Mouse (Mus musculus): ENCODE results near the gene Tmem63c. TPM values are rescaled to one million over a fixed set of nuclear protein-coding genes. Genes with fewer than 3 reads are reported as not detected.

Gene Tmem63c
- polyA plus RNA-seq, 1 experiment from 2014 or later, result 0.92 TPM

GRCm38 (mm10) chr12:87093671-87094070, 72.5 kb downstream of the Tmem63c start:
- no peaks in the 10 kb centered on the region for H3K9me3 ChIP-seq (ENCODE audit: control insufficient read depth, low read length)
- H3K9ac ChIP-seq (ENCODE audit: low read depth, low read length), result no peak overlapping the region
- WGBS, result 35% methylated on average over 6 of the region's 6 CpGs
- no peak overlapping the region for H3K4me3 ChIP-seq (ENCODE audit: low read length)
- ATAC-seq, result no peak
- no peaks in the 10 kb centered on the region; the same call in 1 of the 2 replicates for H3K27me3 ChIP-seq (replicated peaks; ENCODE audit: control insufficient read depth, insufficient read depth, low read length)
- no peak overlapping the region for H3K27ac ChIP-seq (ENCODE audit: low read length)
- peaks cover 17% of the 10 kb centered on the region for H3K4me1 ChIP-seq (ENCODE audit: control insufficient read depth, insufficient read depth, low read length)
- H3K36me3 ChIP-seq (ENCODE audit: control insufficient read depth, insufficient read depth, low read length), result no peaks in the 10 kb centered on the region
- H3K4me2 ChIP-seq (ENCODE audit: low read depth, low read length), result no peak overlapping the region

GRCm38 (mm10) chr12:87100331-87100730, 79.2 kb downstream of the Tmem63c start:
- peaks cover 20% of the 10 kb centered on the region for H3K27me3 ChIP-seq (replicated peaks; ENCODE audit: control insufficient read depth, insufficient read depth, low read length)
- no peaks in the 10 kb centered on the region for H3K36me3 ChIP-seq (ENCODE audit: control insufficient read depth, insufficient read depth, low read length)
- no peak for ATAC-seq
- H3K9ac ChIP-seq (ENCODE audit: low read depth, low read length), result no peak overlapping the region
- H3K4me1 ChIP-seq (ENCODE audit: control insufficient read depth, insufficient read depth, low read length), result 0 out of 2 replicates have a peak, but pooled peaks cover 5% of the 10 kb centered on the region
- no peak overlapping the region for H3K4me3 ChIP-seq (ENCODE audit: low read length)
- H3K27ac ChIP-seq (ENCODE audit: low read length), result no peak overlapping the region
- 83% methylated on average over 4 of the region's 4 CpGs for WGBS
- H3K4me2 ChIP-seq (ENCODE audit: low read depth, low read length), result no peak overlapping the region
- H3K9me3 ChIP-seq (ENCODE audit: control insufficient read depth, low read length), result no peaks in the 10 kb centered on the region

- no peak for ATAC-seq
Observed at GRCm38 (mm10) chr12:87102165-87102631, 81.1 kb downstream of the Tmem63c start, which contains the start of gene Ngb. Gene Ngb (minus strand): TSS chr12:87102539.

GRCm38 (mm10) chr12:87103471-87103870, 82.3 kb downstream of the Tmem63c start:
- no peak overlapping the region for H3K4me2 ChIP-seq (ENCODE audit: low read depth, low read length)
- H3K9me3 ChIP-seq (ENCODE audit: control insufficient read depth, low read length), result no peaks in the 10 kb centered on the region
- H3K4me3 ChIP-seq (ENCODE audit: low read length), result no peak overlapping the region
- H3K9ac ChIP-seq (ENCODE audit: low read depth, low read length), result no peak overlapping the region
- 0 out of 2 replicates have a peak, but pooled peaks cover 5% of the 10 kb centered on the region for H3K4me1 ChIP-seq (ENCODE audit: control insufficient read depth, insufficient read depth, low read length)
- 88% methylated on average over 4 of the region's 4 CpGs for WGBS
- no peak overlapping the region for H3K27ac ChIP-seq (ENCODE audit: low read length)
- H3K27me3 ChIP-seq (replicated peaks; ENCODE audit: control insufficient read depth, insufficient read depth, low read length), result peaks cover 20% of the 10 kb centered on the region
- ATAC-seq, result no peak
- no peaks in the 10 kb centered on the region for H3K36me3 ChIP-seq (ENCODE audit: control insufficient read depth, insufficient read depth, low read length)

More at GRCm38 (mm10) chr12:87102165-87102631, 81.1 kb downstream of the Tmem63c start, which contains the start of gene Ngb:
- Histone ChIP-seq H3K9me3 (ENCODE audit: control insufficient read depth, low read length) (no peaks in the 10 kb centered on the region), H3K4me3 (ENCODE audit: low read length) (peak within 1 kb of the TSS; percentile 34), H3K36me3 (ENCODE audit: control insufficient read depth, insufficient read depth, low read length) (no peaks in the 10 kb centered on the region), H3K27me3 (replicated peaks; ENCODE audit: control insufficient read depth, insufficient read depth, low read length) (peaks cover 20% of the 10 kb centered on the region), H3K4me2 (ENCODE audit: low read depth, low read length) (peak within 1 kb of the TSS; percentile 48), H3K9ac (ENCODE audit: low read depth, low read length) (peak within 1 kb of the TSS; percentile 21; the same call in 1 of the 2 replicates), H3K4me1 (ENCODE audit: control insufficient read depth, insufficient read depth, low read length) (0 out of 2 replicates have a peak, but pooled peaks cover 5% of the 10 kb centered on the region), H3K27ac (ENCODE audit: low read length) (no peak within 1 kb of the TSS)
- 4% methylated on average over 32 of the region's 32 CpGs for WGBS

GRCm38 (mm10) chr12:87104796-87105195, 83.7 kb downstream of the Tmem63c start:
- H3K9me3 ChIP-seq (ENCODE audit: control insufficient read depth, low read length), result no peaks in the 10 kb centered on the region
- ATAC-seq, result no peak
- peaks cover 20% of the 10 kb centered on the region for H3K27me3 ChIP-seq (replicated peaks; ENCODE audit: control insufficient read depth, insufficient read depth, low read length)
- no peak overlapping the region for H3K4me2 ChIP-seq (ENCODE audit: low read depth, low read length)
- no peak overlapping the region for H3K9ac ChIP-seq (ENCODE audit: low read depth, low read length)
- H3K4me1 ChIP-seq (ENCODE audit: control insufficient read depth, insufficient read depth, low read length), result 0 out of 2 replicates have a peak, but pooled peaks cover 5% of the 10 kb centered on the region
- H3K36me3 ChIP-seq (ENCODE audit: control insufficient read depth, insufficient read depth, low read length), result 0 out of 2 replicates have a peak, but pooled peaks cover 3% of the 10 kb centered on the region
- 83% methylated on average over 4 of the region's 4 CpGs for WGBS
- H3K4me3 ChIP-seq (ENCODE audit: low read length), result no peak overlapping the region
- no peak overlapping the region for H3K27ac ChIP-seq (ENCODE audit: low read length)

- no peak for ATAC-seq
- 0 out of 2 replicates have a peak, but pooled peaks cover 3% of the 10 kb centered on the region for H3K36me3 ChIP-seq (ENCODE audit: control insufficient read depth, insufficient read depth, low read length)
- no peak overlapping the region for H3K4me3 ChIP-seq (ENCODE audit: low read length)
- H3K27ac ChIP-seq (ENCODE audit: low read length), result no peak overlapping the region
- no peaks in the 10 kb centered on the region for H3K4me1 ChIP-seq (ENCODE audit: control insufficient read depth, insufficient read depth, low read length)
- peaks cover 6% of the 10 kb centered on the region for H3K27me3 ChIP-seq (replicated peaks; ENCODE audit: control insufficient read depth, insufficient read depth, low read length)
- no peak overlapping the region for H3K9ac ChIP-seq (ENCODE audit: low read depth, low read length)
- no peaks in the 10 kb centered on the region for H3K9me3 ChIP-seq (ENCODE audit: control insufficient read depth, low read length)
- H3K4me2 ChIP-seq (ENCODE audit: low read depth, low read length), result no peak overlapping the region
- 45% methylated on average over 3 of the region's 3 CpGs for WGBS
Observed at GRCm38 (mm10) chr12:87107357-87107977, 86.3 kb downstream of the Tmem63c start.

GRCm38 (mm10) chr12:87121918-87122589, 100.9 kb downstream of the Tmem63c start:
- no peaks in the 10 kb centered on the region for H3K9me3 ChIP-seq (ENCODE audit: control insufficient read depth, low read length)
- no peaks in the 10 kb centered on the region for H3K36me3 ChIP-seq (ENCODE audit: control insufficient read depth, insufficient read depth, low read length)
- H3K27me3 ChIP-seq (replicated peaks; ENCODE audit: control insufficient read depth, insufficient read depth, low read length), result no peaks in the 10 kb centered on the region
- 87% methylated on average over 4 of the region's 4 CpGs for WGBS
- H3K27ac ChIP-seq (ENCODE audit: low read length), result no peak overlapping the region
- H3K4me3 ChIP-seq (ENCODE audit: low read length), result no peak overlapping the region
- ATAC-seq, result no peak
- H3K4me2 ChIP-seq (ENCODE audit: low read depth, low read length), result no peak overlapping the region
- no peaks in the 10 kb centered on the region for H3K4me1 ChIP-seq (ENCODE audit: control insufficient read depth, insufficient read depth, low read length)
- H3K9ac ChIP-seq (ENCODE audit: low read depth, low read length), result no peak overlapping the region

GRCm38 (mm10) chr12:87127256-87127655, 106.1 kb downstream of the Tmem63c start:
- no peaks in the 10 kb centered on the region; the same call in 1 of the 2 replicates for H3K36me3 ChIP-seq (ENCODE audit: control insufficient read depth, insufficient read depth, low read length)
- WGBS, result 67% methylated on average over 4 of the region's 4 CpGs
- H3K27me3 ChIP-seq (replicated peaks; ENCODE audit: control insufficient read depth, insufficient read depth, low read length), result no peaks in the 10 kb centered on the region
- H3K27ac ChIP-seq (ENCODE audit: low read length), result no peak overlapping the region
- no peak overlapping the region for H3K4me2 ChIP-seq (ENCODE audit: low read depth, low read length)
- no peak overlapping the region for H3K9ac ChIP-seq (ENCODE audit: low read depth, low read length)
- H3K4me1 ChIP-seq (ENCODE audit: control insufficient read depth, insufficient read depth, low read length), result no peaks in the 10 kb centered on the region
- no peak for ATAC-seq
- no peaks in the 10 kb centered on the region for H3K9me3 ChIP-seq (ENCODE audit: control insufficient read depth, low read length)
- no peak overlapping the region for H3K4me3 ChIP-seq (ENCODE audit: low read length)

- 90% methylated on average over 4 of the region's 4 CpGs for WGBS
- H3K4me3 ChIP-seq (ENCODE audit: low read length), result no peak overlapping the region
- H3K36me3 ChIP-seq (ENCODE audit: control insufficient read depth, insufficient read depth, low read length), result no peaks in the 10 kb centered on the region; the same call in 1 of the 2 replicates
- ATAC-seq, result no peak
- H3K4me2 ChIP-seq (ENCODE audit: low read depth, low read length), result no peak overlapping the region
- no peak overlapping the region for H3K9ac ChIP-seq (ENCODE audit: low read depth, low read length)
- no peaks in the 10 kb centered on the region for H3K4me1 ChIP-seq (ENCODE audit: control insufficient read depth, insufficient read depth, low read length)
- H3K27me3 ChIP-seq (replicated peaks; ENCODE audit: control insufficient read depth, insufficient read depth, low read length), result no peaks in the 10 kb centered on the region
- no peak overlapping the region for H3K27ac ChIP-seq (ENCODE audit: low read length)
- H3K9me3 ChIP-seq (ENCODE audit: control insufficient read depth, low read length), result no peaks in the 10 kb centered on the region
Observed at GRCm38 (mm10) chr12:87130224-87130623, 109.1 kb downstream of the Tmem63c start.

Measured in intestine, embryonic 16.5 days (tissue).